Mouse (Mus musculus) olfactory bulb, adult 2 months (tissue): ENCODE data around the gene Xrn2.

ENCODE experiments used
- CTCF ChIP-seq: fragments of 200-500 bp; IDR thresholded peaks from 2 replicates; pipeline ENCODE4 v1.5.1; 2012; ENCODE audit warnings: low read depth, mild to moderate bottlenecking, low read length, moderate library complexity; ENCODE audit not compliant: insufficient read depth
- POLR2A ChIP-seq: fragments of 200-500 bp; IDR thresholded peaks from 2 replicates; pipeline ENCODE4 v1.6.1; 2012; ENCODE audit warnings: mild to moderate bottlenecking, low read depth, low read length, moderate library complexity; ENCODE audit not compliant: insufficient read depth

DNA sequence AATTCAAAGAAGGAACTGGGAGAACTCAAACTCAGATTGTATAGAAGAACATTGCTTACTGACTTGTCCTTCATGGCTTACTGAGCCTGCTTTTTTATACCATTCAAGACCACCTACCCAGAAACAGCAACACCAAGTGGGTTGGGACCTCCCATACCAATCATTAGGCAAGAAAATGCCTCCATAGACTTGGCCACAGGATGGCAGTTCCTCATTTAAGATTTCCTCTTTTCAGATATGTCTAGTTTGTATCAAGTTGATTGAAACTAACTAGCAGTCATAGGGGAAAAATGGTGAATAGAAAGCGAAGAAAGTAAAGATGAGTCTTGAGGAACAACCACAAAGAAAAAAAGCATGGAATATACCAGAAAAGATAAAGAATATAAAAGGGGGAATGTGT lies 106.9 kb downstream of the Xrn2 start:
- no peak for TF ChIP-seq POLR2A
- no peak for TF ChIP-seq CTCF
